Mouse (Mus musculus): ENCODE measurements at regions not wholly inside any gene's neighbourhood (a gene's known extent, or its start where the extent isn't known, plus 50 kb on each side); places are given as distances from the start of the nearest gene placed in this dataset.
A peak's percentile ranks its signal among the peaks of the same experiment; 100 is the strongest.

- no peak overlapping the region for H3K4me2 ChIP-seq (replicated peaks; ENCODE audit: low read depth, low read length)
- H3K9ac ChIP-seq (replicated peaks; ENCODE audit: low read depth): no peak overlapping the region
- H3K4me3 ChIP-seq (ENCODE audit: low read depth, low read length): no peak overlapping the region
- no peaks in the 10 kb centered on the region for H3K9me3 ChIP-seq (ENCODE audit: low read length)
- H3K4me1 ChIP-seq (ENCODE audit: insufficient read depth, low read depth, low read length): no peaks in the 10 kb centered on the region
- 81% methylated on average over 4 of the region's 4 CpGs for WGBS
- no peak for DNase-seq (ENCODE audit: low spot score)
- no peaks in the 10 kb centered on the region for H3K27me3 ChIP-seq (replicated peaks; ENCODE audit: insufficient read depth, low read length)
- H3K27ac ChIP-seq (ENCODE audit: low read length): no peak overlapping the region
- H3K36me3 ChIP-seq (ENCODE audit: insufficient read depth, low read length): no peaks in the 10 kb centered on the region
- no peak for TF ChIP-seq CTCF (IDR thresholded peaks at IDR 0.05)
- TF ChIP-seq EP300 (IDR thresholded peaks at IDR 0.05): no peak
- ATAC-seq: no peak
Measured at GRCm38 (mm10) chr8:91952981-91953380, 151.1 kb upstream of the Irx3 start.

- Histone ChIP-seq H3K27ac (ENCODE audit: low read length) (no peak overlapping the region), H3K9ac (replicated peaks; ENCODE audit: low read depth) (no peak overlapping the region), H3K4me3 (ENCODE audit: low read depth, low read length) (no peak overlapping the region), H3K27me3 (replicated peaks; ENCODE audit: insufficient read depth, low read length) (no peaks in the 10 kb centered on the region; the same call in 1 of the 2 replicates), H3K9me3 (ENCODE audit: low read length) (no peaks in the 10 kb centered on the region), H3K36me3 (ENCODE audit: insufficient read depth, low read length) (no peaks in the 10 kb centered on the region), H3K4me2 (replicated peaks; ENCODE audit: low read depth, low read length) (peak overlapping the region; percentile 18), H3K4me1 (ENCODE audit: insufficient read depth, low read depth, low read length) (no peaks in the 10 kb centered on the region)
- 27% methylated on average over 9 of the region's 9 CpGs for WGBS
- ATAC-seq (no peak), DNase-seq (ENCODE audit: low spot score) (no peak)
- no peak for TF ChIP-seq CTCF (IDR thresholded peaks at IDR 0.05)
- TF ChIP-seq EP300 (IDR thresholded peaks at IDR 0.05): no peak
Measured at GRCm38 (mm10) chr8:91949110-91949509, 147.2 kb upstream of the Irx3 start.

GRCm38 (mm10) chr8:91948173-91948940 lies 146.5 kb upstream of the Irx3 start:
- no peak overlapping the region for H3K9ac ChIP-seq (replicated peaks; ENCODE audit: low read depth)
- H3K36me3 ChIP-seq (ENCODE audit: insufficient read depth, low read length): no peaks in the 10 kb centered on the region
- no peaks in the 10 kb centered on the region for H3K9me3 ChIP-seq (ENCODE audit: low read length)
- TF ChIP-seq EP300 (IDR thresholded peaks at IDR 0.05): no peak
- TF ChIP-seq CTCF (IDR thresholded peaks at IDR 0.05): no peak
- peak overlapping the region; percentile 18; the same call in 1 of the 2 replicates for H3K4me2 ChIP-seq (replicated peaks; ENCODE audit: low read depth, low read length)
- no peak overlapping the region for H3K4me3 ChIP-seq (ENCODE audit: low read depth, low read length)
- no peaks in the 10 kb centered on the region for H3K4me1 ChIP-seq (ENCODE audit: insufficient read depth, low read depth, low read length)
- no peak overlapping the region for H3K27ac ChIP-seq (ENCODE audit: low read length)
- no peak for DNase-seq (ENCODE audit: low spot score)
- 64% methylated on average over 18 of the region's 18 CpGs for WGBS
- no peak for ATAC-seq
- no peaks in the 10 kb centered on the region; the same call in 1 of the 2 replicates for H3K27me3 ChIP-seq (replicated peaks; ENCODE audit: insufficient read depth, low read length)

GRCm38 (mm10) chr8:91941005-91941404 lies 139.1 kb upstream of the Irx3 start:
- Histone ChIP-seq H3K9ac (replicated peaks; ENCODE audit: low read depth) (no peak overlapping the region), H3K27me3 (replicated peaks; ENCODE audit: insufficient read depth, low read length) (no peaks in the 10 kb centered on the region; the same call in 1 of the 2 replicates), H3K36me3 (ENCODE audit: insufficient read depth, low read length) (no peaks in the 10 kb centered on the region), H3K4me3 (ENCODE audit: low read depth, low read length) (no peak overlapping the region), H3K4me1 (ENCODE audit: insufficient read depth, low read depth, low read length) (no peaks in the 10 kb centered on the region), H3K4me2 (replicated peaks; ENCODE audit: low read depth, low read length) (no peak overlapping the region), H3K27ac (ENCODE audit: low read length) (no peak overlapping the region), H3K9me3 (ENCODE audit: low read length) (no peaks in the 10 kb centered on the region)
- DNase-seq (ENCODE audit: low spot score) (no peak), ATAC-seq (no peak)
- WGBS: 48% methylated on average over 5 of the region's 5 CpGs
- TF ChIP-seq CTCF (IDR thresholded peaks at IDR 0.05) (no peak), EP300 (IDR thresholded peaks at IDR 0.05) (no peak)

- H3K4me2 ChIP-seq (replicated peaks; ENCODE audit: low read depth, low read length): no peak overlapping the region
- H3K4me1 ChIP-seq (ENCODE audit: insufficient read depth, low read depth, low read length): no peaks in the 10 kb centered on the region
- no peak overlapping the region for H3K27ac ChIP-seq (ENCODE audit: low read length)
- no peak overlapping the region for H3K9ac ChIP-seq (replicated peaks; ENCODE audit: low read depth)
- ATAC-seq (no peak), DNase-seq (ENCODE audit: low spot score) (peak; percentile 41)
- H3K27me3 ChIP-seq (replicated peaks; ENCODE audit: insufficient read depth, low read length): no peaks in the 10 kb centered on the region
- H3K36me3 ChIP-seq (ENCODE audit: insufficient read depth, low read length): no peaks in the 10 kb centered on the region
- WGBS: 22% methylated on average over 2 of the region's 2 CpGs
- TF ChIP-seq CTCF (IDR thresholded peaks at IDR 0.05) (peak; percentile 37), EP300 (IDR thresholded peaks at IDR 0.05) (no peak)
- no peak overlapping the region for H3K4me3 ChIP-seq (ENCODE audit: low read depth, low read length)
- no peaks in the 10 kb centered on the region for H3K9me3 ChIP-seq (ENCODE audit: low read length)
Measured at GRCm38 (mm10) chr8:91937227-91937626, 135.4 kb upstream of the Irx3 start.

- no peak for TF ChIP-seq CTCF (IDR thresholded peaks at IDR 0.05)
- TF ChIP-seq EP300 (IDR thresholded peaks at IDR 0.05): no peak
- no peak overlapping the region for H3K27ac ChIP-seq (ENCODE audit: low read length)
- no peak for ATAC-seq
- no peaks in the 10 kb centered on the region for H3K36me3 ChIP-seq (ENCODE audit: insufficient read depth, low read length)
- WGBS: 85% methylated on average over 4 of the region's 4 CpGs
- no peaks in the 10 kb centered on the region for H3K9me3 ChIP-seq (ENCODE audit: low read length)
- H3K27me3 ChIP-seq (replicated peaks; ENCODE audit: insufficient read depth, low read length): no peaks in the 10 kb centered on the region
- no peak for DNase-seq (ENCODE audit: low spot score)
- H3K4me2 ChIP-seq (replicated peaks; ENCODE audit: low read depth, low read length): no peak overlapping the region
- no peak overlapping the region for H3K4me3 ChIP-seq (ENCODE audit: low read depth, low read length)
- H3K4me1 ChIP-seq (ENCODE audit: insufficient read depth, low read depth, low read length): no peaks in the 10 kb centered on the region
- H3K9ac ChIP-seq (replicated peaks; ENCODE audit: low read depth): no peak overlapping the region
Measured at GRCm38 (mm10) chr8:91930520-91930919, 128.7 kb upstream of the Irx3 start.

All from lung, postnatal 0 days (tissue).